Mouse (Mus musculus) midbrain, embryonic 12.5 days (tissue): Measurements from ENCODE around the gene Mmp13. TPM values are rescaled to one million over a fixed set of nuclear protein-coding genes. Genes with fewer than 3 reads are reported as not detected.
A peak's percentile ranks its signal among the peaks of the same experiment; 100 is the strongest.
"Not testable (repeated sequence)": the region's sequence is repeated elsewhere in the genome, so short reads cannot be mapped to it uniquely, and the experiment has no call there.

Source experiments
- ATAC-seq: fragments of 200-750 bp; cut with Nextera tagmentation; 2 replicates; pipeline ENCODE4 v1.8.0; 2017; ENCODE audit warnings: low read depth, moderate TSS enrichment, moderate library complexity; ENCODE audit not compliant: low FRiP score
- H3K27ac ChIP-seq: fragments of 300-500 bp; sonication (generic); replicated peaks from 2 replicates; pipeline ENCODE4 v1.5.1; 2016; ENCODE audit warnings: mild to moderate bottlenecking
- H3K27me3 ChIP-seq: fragments of 300-500 bp; sonication (generic); 2 replicates; pipeline ENCODE4 v1.6.1; 2016; ENCODE audit warnings: mild to moderate bottlenecking
- H3K36me3 ChIP-seq: fragments of 300-500 bp; sonication (generic); 2 replicates; pipeline ENCODE4 v1.6.1; 2016
- H3K4me1 ChIP-seq: fragments of 300-500 bp; sonication (generic); 2 replicates; pipeline ENCODE4 v1.6.1; 2016
- H3K4me2 ChIP-seq: fragments of 300-500 bp; sonication (generic); replicated peaks from 2 replicates; pipeline ENCODE4 v1.6.1; 2016; ENCODE audit warnings: mild to moderate bottlenecking, moderate library complexity
- H3K4me3 ChIP-seq: fragments of 300-500 bp; sonication (generic); 2 replicates; pipeline ENCODE4 v1.5.1; 2016; ENCODE audit warnings: mild to moderate bottlenecking
- H3K9ac ChIP-seq: fragments of 300-500 bp; sonication (generic); replicated peaks from 2 replicates; pipeline ENCODE4 v1.6.1; 2016; ENCODE audit warnings: mild to moderate bottlenecking, moderate library complexity
- H3K9me3 ChIP-seq: fragments of 300-500 bp; sonication (generic); 2 replicates; pipeline ENCODE4 v1.6.1; 2016; ENCODE audit warnings: mild to moderate bottlenecking
- WGBS: fragments of 180-500 bp; shearing (Covaris S2); methylation state at CpG from one replicate; pipeline ENCODE4 v1.1.7; 2016; 5-methylcytosine and 5-hydroxymethylcytosine counted together
- polyA plus RNA-seq: library from polyadenylated mRNA; unstranded; fragments of >200 nt; fragmentation: Nextera tagmentation; extraction: Ambion mirVana; gene quantifications from 2 replicates; pipeline ENCODE4 v1.2.1, GENCODE M21; 2016

Mmp13 gene
- polyA plus RNA-seq: not detected in 2 replicates

DNA sequence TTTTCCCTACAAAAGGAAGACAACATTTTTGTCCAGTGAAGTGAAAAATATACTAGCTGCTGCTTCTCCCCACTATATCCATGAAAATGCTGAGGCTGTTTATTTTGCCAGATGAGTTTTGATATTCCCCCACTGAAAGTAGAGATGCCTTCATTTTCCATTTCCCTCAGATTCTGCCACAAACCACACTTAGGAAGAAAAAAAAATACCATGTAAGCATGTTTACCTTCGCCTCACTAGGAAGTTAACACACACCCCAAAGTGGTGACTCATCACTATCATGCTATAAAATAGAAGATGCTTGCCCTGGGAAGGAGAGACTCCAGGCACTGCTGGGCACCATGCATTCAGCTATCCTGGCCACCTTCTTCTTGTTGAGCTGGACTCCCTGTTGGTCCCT, at the start of gene Mmp13:
TSS of gene Mmp13 (plus strand) at position 301 of the 400 bp plus-strand sequence.
- WGBS: 81% methylated on average over 1 of the region's 1 CpGs
- Histone ChIP-seq H3K9ac (no peak within 1 kb of the TSS), H3K9me3 (no peaks in the 10 kb centered on the region), H3K36me3 (no peaks in the 10 kb centered on the region), H3K27ac (no peak within 1 kb of the TSS), H3K4me1 (no peaks in the 10 kb centered on the region), H3K27me3 (no peaks in the 10 kb centered on the region), H3K4me2 (no peak within 1 kb of the TSS), H3K4me3 (no peak within 1 kb of the TSS)
- ATAC-seq: no peak

DNA sequence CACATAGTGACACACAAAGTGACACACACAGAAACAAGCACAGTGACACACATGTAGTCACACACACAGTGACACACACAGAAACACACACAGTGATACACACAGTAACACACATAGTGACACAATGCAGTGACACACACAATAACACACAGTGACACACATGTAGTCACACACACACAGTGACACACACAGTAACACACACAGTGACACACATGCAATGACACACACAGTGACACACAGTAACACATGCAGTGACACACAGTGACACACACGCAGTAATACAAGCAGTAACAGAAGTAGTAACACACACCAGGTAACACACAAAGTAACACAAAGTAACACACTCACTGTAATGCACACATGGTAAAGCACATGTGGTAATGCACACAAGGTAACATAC, 33.7 kb upstream of the Mmp13 start:
- Histone ChIP-seq H3K9ac (no peak overlapping the region), H3K27ac (no peak overlapping the region), H3K4me3 (no peak overlapping the region), H3K9me3 (no peaks in the 10 kb centered on the region), H3K4me1 (no peaks in the 10 kb centered on the region), H3K27me3 (no peaks in the 10 kb centered on the region), H3K4me2 (no peak overlapping the region), H3K36me3 (no peaks in the 10 kb centered on the region)
- WGBS: 91% methylated on average over 1 of the region's 1 CpGs
- no peak for ATAC-seq

DNA sequence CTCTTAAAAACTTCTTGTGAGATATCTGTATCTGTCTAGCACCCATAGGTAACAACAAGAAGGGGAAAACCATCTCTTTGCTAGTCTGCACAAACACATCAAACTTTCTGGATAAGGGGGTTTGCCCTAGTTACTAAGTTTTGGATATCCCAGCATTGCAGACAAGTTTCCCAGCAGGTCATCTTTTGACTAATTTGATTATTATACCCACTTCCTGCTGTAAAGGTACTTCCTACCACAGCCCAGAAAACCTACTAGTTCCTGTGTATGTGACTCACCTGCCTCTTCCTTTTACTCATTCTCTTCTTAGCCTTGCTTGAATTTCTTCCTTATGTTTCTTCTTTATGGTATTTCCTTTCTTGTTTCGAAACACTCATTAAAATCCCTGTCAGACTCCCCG, 32.3 kb upstream of the Mmp13 start:
- Histone ChIP-seq H3K9me3 (no peaks in the 10 kb centered on the region), H3K9ac (no peak overlapping the region), H3K4me3 (no peak overlapping the region), H3K4me2 (no peak overlapping the region), H3K27ac (no peak overlapping the region), H3K4me1 (no peaks in the 10 kb centered on the region), H3K27me3 (no peaks in the 10 kb centered on the region), H3K36me3 (no peaks in the 10 kb centered on the region)
- WGBS: 88% methylated on average over 2 of the region's 2 CpGs
- no peak for ATAC-seq

DNA sequence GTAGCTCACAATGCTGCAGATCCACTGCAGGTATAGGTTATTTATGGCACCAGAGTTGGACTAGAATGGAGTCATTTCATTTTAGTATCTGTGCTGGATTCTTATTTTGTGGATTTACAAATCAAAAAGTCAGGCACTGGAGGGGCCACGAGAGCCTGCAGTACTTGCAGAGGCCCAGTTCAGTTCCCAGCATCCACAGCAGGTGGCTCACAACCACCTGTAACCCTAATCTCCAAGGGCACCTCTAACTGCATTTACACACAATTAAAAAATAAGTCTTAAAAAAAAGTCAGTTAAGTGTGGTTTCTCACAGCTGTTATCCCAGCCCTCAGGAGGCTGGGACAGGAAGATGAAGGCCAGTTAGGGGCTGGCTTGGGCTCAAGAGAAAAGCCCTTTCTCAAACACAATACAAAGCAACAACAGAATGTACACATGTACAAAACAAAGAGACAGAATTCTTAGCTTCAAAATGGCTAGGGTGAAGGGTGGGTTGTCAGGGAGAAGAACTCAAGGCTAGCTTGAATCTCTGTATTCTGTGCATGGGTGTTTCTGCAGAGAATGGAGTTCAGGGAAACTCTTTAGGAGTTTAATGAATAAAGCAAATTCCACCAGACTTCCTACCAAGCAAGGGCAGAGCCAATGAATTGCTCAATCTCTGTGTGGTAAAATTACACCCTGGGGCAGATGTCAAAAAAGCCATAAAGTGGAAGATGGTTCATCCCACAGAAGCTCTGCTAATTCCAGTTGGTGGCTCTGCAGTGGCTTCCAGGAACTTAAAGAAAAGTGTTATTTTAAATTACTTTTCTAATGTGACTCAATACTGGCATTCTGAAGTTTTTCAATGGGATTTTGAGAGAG, 19.3 kb upstream of the Mmp13 start:
- no peaks in the 10 kb centered on the region for H3K27me3 ChIP-seq
- no peak overlapping the region for H3K4me2 ChIP-seq
- WGBS: 57% methylated on average over 1 of the region's 1 CpGs
- H3K9ac ChIP-seq: no peak overlapping the region
- no peaks in the 10 kb centered on the region for H3K36me3 ChIP-seq
- no peak for ATAC-seq
- no peaks in the 10 kb centered on the region for H3K4me1 ChIP-seq
- H3K4me3 ChIP-seq: no peak overlapping the region
- no peaks in the 10 kb centered on the region for H3K9me3 ChIP-seq
- no peak overlapping the region for H3K27ac ChIP-seq

DNA sequence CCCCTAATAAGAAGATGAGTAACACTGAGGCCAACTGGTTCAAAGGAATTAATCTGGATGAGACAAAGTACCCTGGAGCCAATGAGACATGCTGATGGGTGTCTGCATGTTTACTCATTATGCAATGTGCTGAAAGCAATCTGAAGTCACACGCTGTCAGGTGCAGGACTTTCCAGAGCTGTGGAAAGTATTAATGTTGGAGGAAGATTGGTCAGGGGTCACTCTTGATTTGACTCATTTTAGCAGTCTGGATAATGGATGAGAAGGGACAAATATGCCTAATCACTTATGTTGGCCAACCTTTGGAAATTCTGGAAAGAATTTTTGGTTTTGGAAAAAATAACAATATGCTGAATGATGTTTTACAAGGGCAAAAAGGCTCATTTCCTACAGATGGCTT, 10.6 kb upstream of the Mmp13 start:
- no peak overlapping the region for H3K9ac ChIP-seq
- H3K4me2 ChIP-seq: no peak overlapping the region
- no peaks in the 10 kb centered on the region for H3K4me1 ChIP-seq
- H3K4me3 ChIP-seq: no peak overlapping the region
- no peaks in the 10 kb centered on the region for H3K36me3 ChIP-seq
- no peaks in the 10 kb centered on the region for H3K9me3 ChIP-seq
- no peaks in the 10 kb centered on the region for H3K27me3 ChIP-seq
- ATAC-seq: no peak
- WGBS: 97% methylated on average over 1 of the region's 1 CpGs
- no peak overlapping the region for H3K27ac ChIP-seq

DNA sequence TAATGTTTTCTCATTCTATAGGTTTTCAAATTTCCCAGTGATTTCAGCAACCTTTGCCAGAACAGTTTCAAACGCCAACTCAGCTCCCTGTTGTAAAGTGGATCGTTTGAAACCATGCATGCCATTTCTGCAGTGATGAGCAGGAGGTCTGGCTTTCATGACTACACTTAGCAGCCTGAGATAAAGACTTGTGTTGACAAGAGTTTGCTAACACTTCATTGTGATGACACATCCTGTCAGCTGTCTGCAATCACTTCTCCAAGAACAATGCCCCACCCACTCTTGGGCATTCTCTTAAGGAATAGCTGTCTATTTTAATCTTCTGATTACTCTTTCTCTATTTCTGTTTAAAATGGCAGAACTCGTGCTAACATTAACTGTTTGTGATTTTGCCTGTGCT, 2.2 kb upstream of the Mmp13 start:
- no peak for ATAC-seq
- 73% methylated on average over 3 of the region's 3 CpGs for WGBS

DNA sequence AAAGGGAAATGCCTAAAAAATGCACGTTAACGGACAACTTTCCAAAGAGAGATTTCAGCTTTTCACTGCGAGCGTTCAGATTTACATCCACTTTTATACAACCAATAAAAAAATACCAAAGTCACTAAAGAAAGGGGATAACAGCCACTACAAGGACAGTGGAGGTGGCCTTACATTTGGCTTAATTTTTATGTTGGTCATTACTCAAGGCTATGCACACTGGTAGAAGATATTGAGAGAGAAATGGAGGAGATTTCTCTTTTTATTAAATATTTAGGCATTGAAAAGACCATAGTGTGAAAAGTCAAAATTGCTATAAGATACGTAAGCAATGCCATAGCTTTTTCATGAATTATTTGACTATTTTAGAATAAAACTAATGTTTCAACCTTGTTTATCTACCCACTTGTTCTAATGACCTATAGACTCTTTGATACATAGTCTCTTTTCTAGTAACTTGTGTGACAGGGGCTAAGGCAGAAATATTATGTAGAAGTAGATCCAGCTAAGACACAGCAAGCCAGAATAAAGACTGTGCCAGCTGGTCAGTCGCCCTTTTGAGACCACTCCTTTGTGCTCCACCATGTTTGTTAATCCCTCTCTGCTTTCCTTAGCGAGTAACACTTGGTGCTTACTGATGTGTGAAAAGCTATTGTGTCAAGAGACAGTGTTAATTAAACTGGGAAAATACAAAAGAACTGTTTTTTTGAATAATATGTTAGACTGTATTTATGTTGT, 10.4 kb downstream of the Mmp13 start:
- H3K4me1 ChIP-seq: no peaks in the 10 kb centered on the region

More for the DNA sequence above, 2.2 kb upstream of the Mmp13 start:
- H3K4me2 ChIP-seq: no peak overlapping the region
- H3K4me1 ChIP-seq: no peaks in the 10 kb centered on the region
- no peak overlapping the region for H3K4me3 ChIP-seq
- H3K36me3 ChIP-seq: no peaks in the 10 kb centered on the region
- H3K27me3 ChIP-seq: no peaks in the 10 kb centered on the region
- H3K9me3 ChIP-seq: no peaks in the 10 kb centered on the region
- H3K27ac ChIP-seq: no peak overlapping the region
- H3K9ac ChIP-seq: no peak overlapping the region

DNA sequence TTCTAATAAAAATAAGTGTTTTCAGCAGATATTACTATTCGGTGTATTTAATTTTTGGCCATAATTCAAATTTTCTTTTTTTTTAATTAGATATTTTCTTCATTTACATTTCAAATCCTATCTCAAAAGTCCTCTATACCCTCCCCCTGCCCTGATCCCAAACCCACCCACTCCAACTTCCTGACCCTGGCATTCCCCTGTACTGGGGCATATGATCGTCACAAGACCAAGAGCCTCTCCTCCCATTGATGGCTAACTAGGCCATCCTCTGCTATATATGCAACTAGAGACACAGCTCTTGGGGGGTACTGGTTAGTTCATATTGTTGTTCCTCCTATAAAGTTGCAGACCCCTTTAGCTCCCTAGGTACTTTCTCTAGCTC, 11.0 kb downstream of the Mmp13 start:
- not testable (repeated sequence) for H3K4me1 ChIP-seq, H3K27ac ChIP-seq, H3K9me3 ChIP-seq, H3K27me3 ChIP-seq, H3K4me2 ChIP-seq, H3K36me3 ChIP-seq, H3K9ac ChIP-seq, H3K4me3 ChIP-seq
- ATAC-seq: peak; percentile 76
- WGBS: 40% methylated on average over 2 of the region's 2 CpGs

More for the DNA sequence above, 10.4 kb downstream of the Mmp13 start:
- H3K27ac ChIP-seq: no peak overlapping the region
- H3K4me3 ChIP-seq: no peak overlapping the region
- H3K27me3 ChIP-seq: no peaks in the 10 kb centered on the region
- H3K9me3 ChIP-seq: no peaks in the 10 kb centered on the region
- H3K9ac ChIP-seq: no peak overlapping the region
- no peaks in the 10 kb centered on the region for H3K36me3 ChIP-seq
- H3K4me2 ChIP-seq: no peak overlapping the region
- 58% methylated on average over 7 of the region's 7 CpGs for WGBS
- peak; percentile 94 for ATAC-seq

DNA sequence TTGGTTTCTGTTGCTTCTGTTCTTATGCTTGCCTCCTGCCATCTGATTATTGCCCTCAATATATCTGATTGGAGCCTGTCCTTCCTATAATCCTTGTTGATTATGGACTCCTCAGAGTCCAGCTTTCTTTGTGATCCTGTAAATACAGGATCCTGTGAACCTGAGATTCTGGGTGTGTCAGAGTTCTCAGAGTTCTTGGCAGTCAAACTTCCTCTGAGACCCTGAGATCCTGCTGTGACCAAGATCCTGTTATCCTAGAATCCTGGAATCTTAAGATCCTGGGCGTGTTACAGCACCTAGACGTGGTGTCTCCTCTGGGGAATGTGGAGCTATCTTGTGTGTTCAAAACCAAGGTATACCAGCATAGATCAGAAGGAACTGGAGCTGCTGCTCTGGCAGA, 17.2 kb downstream of the Mmp13 start:
- Histone ChIP-seq H3K4me3 (no peak overlapping the region), H3K27ac (no peak overlapping the region), H3K9me3 (no peaks in the 10 kb centered on the region), H3K27me3 (no peaks in the 10 kb centered on the region), H3K9ac (no peak overlapping the region), H3K36me3 (no peaks in the 10 kb centered on the region), H3K4me2 (no peak overlapping the region), H3K4me1 (no peaks in the 10 kb centered on the region)
- 81% methylated on average over 2 of the region's 2 CpGs for WGBS
- ATAC-seq: no peak

DNA sequence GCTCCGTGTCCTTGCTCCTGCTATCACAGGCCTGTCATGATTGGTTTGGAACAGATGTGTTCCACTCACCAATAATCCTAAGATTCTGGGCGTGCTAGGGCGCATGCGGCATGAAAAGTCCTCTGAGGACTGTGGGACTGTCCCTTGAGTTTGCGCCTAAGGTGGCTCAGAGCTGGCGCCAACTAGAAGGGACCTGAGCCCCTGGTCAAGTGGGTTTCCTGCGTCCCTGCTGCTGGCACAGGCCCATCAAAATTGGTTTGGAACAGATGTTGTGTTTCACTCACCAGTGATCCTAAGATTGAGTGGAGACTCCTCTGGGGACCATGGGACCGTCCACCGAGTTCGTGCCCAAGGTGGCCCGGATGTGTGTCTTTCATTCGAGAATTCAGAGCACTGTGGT, 17.6 kb downstream of the Mmp13 start:
- ATAC-seq: no peak
- 89% methylated on average over 12 of the region's 12 CpGs for WGBS
- H3K36me3 ChIP-seq: no peaks in the 10 kb centered on the region
- no peaks in the 10 kb centered on the region for H3K4me1 ChIP-seq
- H3K27me3 ChIP-seq: no peaks in the 10 kb centered on the region
- H3K4me2 ChIP-seq: no peak overlapping the region
- no peaks in the 10 kb centered on the region for H3K9me3 ChIP-seq
- H3K9ac ChIP-seq: no peak overlapping the region
- no peak overlapping the region for H3K4me3 ChIP-seq
- H3K27ac ChIP-seq: no peak overlapping the region

DNA sequence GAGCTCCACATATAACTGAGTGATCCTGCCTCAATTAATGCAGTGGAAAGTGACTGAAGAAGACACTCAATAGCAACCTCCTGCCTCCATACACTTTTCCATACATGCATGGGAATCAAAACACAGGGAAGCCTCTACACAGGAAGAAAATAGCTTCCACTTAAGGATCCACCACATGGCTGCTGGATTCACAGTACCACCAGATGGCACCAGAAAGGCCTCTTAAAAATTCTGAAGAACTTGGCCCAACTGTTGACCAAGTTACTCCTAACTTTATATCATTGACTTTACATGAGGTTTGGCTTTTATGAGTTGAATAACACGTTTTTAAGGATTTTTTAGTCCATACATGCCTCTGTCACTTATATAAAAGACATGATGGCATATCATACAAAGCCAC, 19.8 kb downstream of the Mmp13 start:
- no peak for ATAC-seq
- Histone ChIP-seq H3K4me2 (no peak overlapping the region), H3K27ac (no peak overlapping the region), H3K27me3 (no peaks in the 10 kb centered on the region), H3K9me3 (no peaks in the 10 kb centered on the region), H3K4me1 (no peaks in the 10 kb centered on the region), H3K4me3 (no peak overlapping the region), H3K36me3 (no peaks in the 10 kb centered on the region), H3K9ac (no peak overlapping the region)
- WGBS: 38% methylated on average over 1 of the region's 1 CpGs

DNA sequence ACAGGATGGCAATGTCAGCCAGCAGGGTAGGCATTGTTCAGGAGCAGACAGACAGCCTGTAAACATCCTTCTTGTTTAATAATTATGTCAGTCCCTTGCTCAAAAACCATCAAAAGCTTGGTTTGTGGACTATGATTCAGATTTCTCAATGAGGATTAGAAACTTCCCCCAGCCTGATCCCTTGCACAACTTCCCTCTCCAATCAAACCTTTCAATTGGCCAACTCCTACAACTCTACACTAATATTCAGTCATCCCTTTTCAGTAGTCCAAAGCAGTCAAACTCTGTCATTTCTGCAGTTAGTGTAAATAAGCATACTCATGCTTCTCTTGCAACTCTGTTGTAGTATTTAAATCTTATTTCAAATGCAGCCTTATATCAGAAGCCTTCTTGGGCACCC, 59.5 kb downstream of the Mmp13 start:
- H3K4me3 ChIP-seq: no peak overlapping the region
- no peak for ATAC-seq

More for the DNA sequence above, 59.5 kb downstream of the Mmp13 start:
- H3K9ac ChIP-seq: no peak overlapping the region
- H3K4me1 ChIP-seq: no peaks in the 10 kb centered on the region
- H3K27ac ChIP-seq: no peak overlapping the region
- no peaks in the 10 kb centered on the region for H3K9me3 ChIP-seq
- H3K27me3 ChIP-seq: no peaks in the 10 kb centered on the region
- H3K4me2 ChIP-seq: no peak overlapping the region
- H3K36me3 ChIP-seq: no peaks in the 10 kb centered on the region
